Mouse (Mus musculus) ovary, postnatal 36 days (tissue): ENCODE results near the gene Lrrn1.

Experiments used
- DNase-seq: peaks from one replicate; pipeline ENCODE4 v3.0.0; 2022; ENCODE audit warnings: low spot score, mixed read lengths

Gene Lrrn1

GRCm38 (mm10) chr6:107528877-107529864 lies at the start of gene Lrrn1:
Lrrn1 (plus strand) TSS chr6:107529768.
- DNase-seq: peak; percentile 63

DNA sequence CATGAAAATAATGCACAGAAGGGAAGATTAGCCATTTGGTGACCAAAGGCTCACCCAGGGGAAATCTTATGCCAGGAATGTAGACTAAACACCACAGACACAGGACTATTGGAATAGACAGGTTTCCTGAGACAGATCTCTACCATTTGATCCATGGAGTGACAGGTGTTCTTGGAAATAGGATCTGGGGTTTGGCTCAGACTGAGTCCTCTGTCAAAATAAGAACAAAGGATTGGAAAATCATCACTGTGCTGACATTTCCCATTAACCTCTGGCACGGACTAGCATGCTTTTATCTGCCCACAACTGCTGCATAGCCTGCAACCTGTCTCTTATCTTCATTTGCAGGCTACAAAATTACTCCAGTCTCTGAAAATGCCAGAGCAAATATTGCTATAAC lies 35.1 kb upstream of the Lrrn1 start:
- DNase-seq: no peak

DNA sequence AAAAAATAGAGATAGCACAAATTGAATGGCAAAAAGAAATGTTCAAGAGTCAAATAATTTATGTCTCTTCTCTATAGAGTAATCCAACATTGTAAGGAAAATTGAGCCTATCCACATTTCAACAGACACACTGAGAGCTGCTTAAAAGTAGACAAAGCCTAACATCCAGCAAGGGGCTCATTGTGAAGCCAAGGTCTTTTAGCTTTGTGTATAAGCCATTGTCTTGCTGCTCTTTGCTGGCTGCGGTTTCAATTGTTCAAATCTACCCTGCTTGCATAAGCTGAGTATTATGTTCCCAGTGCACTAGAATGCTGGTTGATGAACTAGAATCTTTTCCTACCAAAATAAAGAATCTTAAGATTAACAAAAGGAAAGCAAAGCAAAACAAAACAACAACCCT lies 33.7 kb upstream of the Lrrn1 start:
- DNase-seq: no peak

- no peak for DNase-seq
Measured at GRCm38 (mm10) chr6:107513716-107514115, 15.9 kb upstream of the Lrrn1 start.

GRCm38 (mm10) chr6:107523953-107524352 lies 5.6 kb upstream of the Lrrn1 start:
- no peak for DNase-seq

DNA sequence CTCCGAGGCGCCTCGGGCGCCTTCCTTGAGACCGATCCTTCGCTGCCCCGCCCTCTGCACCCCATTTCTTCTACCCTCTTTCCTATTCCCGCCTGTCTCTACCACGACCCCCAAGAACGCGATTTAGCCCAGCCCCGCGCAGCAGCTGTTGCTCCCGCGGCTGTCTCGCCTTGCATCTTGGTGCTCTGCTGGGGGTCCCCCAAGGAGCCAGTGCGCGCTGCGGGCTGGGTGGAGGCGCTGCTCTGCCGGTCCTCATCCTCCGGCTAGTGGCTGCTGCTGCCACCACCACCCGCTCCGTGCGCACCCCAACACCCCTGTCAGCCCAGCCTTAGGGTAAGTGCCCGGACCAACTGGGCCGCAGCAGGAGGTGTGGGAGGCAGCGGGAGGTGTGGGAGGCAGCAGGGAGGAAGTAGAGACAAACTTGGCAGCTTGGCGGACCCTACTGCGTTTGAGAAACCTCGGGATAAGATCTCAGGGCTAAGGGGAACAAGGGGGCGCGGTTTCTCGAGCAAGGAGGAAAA lies 403 bp downstream of the Lrrn1 start:
- peak; percentile 53 for DNase-seq

- peak; percentile 4 for DNase-seq
Measured at GRCm38 (mm10) chr6:107530621-107531285, 1.2 kb downstream of the Lrrn1 start.

DNA sequence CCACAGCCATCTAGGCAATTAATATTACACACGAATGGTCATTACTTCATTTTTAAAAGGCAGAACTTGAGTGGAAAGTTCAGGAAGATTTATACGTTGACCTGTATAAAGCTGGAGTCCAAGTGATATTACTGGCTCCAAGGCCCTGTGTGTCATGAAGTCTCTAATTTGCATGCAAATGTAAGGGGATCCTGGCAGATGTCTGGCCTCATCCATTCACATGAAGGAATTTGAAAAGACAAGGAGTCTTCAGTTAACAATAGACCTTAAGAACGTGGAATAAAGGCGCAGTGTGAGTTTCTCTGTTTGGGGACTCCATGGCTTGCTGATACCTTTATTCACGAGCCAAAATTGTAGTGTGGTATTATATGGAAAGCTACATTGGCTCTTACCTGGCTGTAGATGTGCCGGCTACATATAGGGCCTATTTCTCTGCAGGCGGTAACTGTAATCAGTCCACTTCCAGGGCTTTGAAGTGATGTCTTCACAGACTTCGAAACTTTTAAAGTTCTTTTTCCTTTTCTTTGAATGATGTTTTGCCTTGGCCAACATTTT lies 2.0 kb downstream of the Lrrn1 start:
- no peak for DNase-seq

DNA sequence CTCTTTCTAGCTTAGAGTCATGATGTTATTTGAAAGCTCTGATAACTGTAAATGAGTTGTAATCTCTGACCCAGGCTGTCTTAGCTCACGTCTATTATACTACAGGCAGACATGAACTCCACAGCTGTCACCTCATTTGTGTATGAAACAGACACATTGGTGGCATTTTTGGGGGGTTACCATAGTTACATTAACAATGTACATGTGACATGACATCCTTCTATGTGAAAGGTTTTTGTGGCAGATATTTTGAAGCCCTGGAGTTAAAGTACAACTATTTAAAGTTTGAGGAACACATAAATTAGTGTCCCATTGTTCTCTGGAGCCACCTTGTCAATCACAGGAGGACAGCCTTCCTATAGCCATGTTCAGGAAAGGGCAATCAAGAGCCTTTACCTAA lies 5.0 kb downstream of the Lrrn1 start:
- DNase-seq: no peak

DNA sequence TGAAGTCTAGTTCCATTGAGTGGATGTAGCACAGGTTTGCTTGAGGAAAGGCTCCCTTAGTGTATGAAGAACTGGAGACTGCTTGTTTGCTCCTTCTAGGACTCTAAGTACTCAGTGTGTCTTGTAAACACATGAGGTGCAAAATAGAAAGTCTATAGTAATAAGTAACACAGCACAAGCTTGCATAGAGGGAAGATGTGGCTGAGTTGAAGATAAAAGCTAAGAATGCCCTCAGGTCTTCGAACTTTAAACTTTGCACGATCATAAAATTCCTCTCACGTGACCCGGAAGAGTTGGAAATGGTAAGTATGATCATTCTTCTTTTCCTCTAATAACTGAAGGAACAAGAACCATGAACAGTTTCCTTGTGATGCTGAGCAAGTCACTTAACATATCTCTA lies 7.1 kb downstream of the Lrrn1 start:
- DNase-seq: no peak

- DNase-seq: no peak
Measured at GRCm38 (mm10) chr6:107541222-107541621, 11.7 kb downstream of the Lrrn1 start.

GRCm38 (mm10) chr6:107541918-107542317 lies 12.3 kb downstream of the Lrrn1 start:
- no peak for DNase-seq

DNA sequence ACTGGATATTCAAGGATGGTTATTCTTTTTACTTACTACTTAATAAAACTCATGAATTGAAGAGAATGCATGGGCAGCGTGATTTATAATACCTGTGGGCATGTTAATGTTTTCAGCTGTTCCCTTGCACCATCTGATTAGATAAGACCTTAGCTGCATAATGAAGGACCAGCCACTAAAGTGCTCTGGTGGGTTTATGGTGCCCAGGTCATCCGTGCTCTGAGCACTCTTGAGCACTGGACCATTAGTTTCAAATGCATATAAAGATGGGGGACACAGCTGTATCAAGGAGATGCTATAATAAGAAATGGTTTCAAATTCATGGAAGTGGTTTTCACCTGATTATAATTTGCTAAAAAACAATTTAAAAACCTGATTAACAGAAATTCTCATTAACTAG lies 16.7 kb downstream of the Lrrn1 start:
- no peak for DNase-seq

DNA sequence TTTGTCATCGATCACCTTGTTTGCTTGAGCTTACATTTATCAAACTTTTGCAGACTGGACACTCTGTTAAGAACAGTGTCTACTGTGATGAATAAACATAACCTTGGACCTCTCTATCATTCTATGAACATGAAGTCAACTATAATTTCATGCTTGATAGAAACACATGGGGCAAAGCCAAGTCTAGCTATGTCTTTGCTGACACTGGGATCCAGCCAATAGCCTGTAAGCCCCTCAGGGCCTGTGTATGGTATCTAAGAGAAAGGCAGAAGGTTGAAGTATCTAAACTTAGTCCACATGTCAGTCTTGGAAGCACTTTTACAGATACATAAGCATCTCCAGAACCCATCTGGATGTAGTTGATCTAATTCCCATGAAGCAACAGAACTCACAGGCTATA lies 22.9 kb downstream of the Lrrn1 start:
- no peak for DNase-seq

GRCm38 (mm10) chr6:107555364-107555763 lies 25.8 kb downstream of the Lrrn1 start:
- DNase-seq: no peak

DNA sequence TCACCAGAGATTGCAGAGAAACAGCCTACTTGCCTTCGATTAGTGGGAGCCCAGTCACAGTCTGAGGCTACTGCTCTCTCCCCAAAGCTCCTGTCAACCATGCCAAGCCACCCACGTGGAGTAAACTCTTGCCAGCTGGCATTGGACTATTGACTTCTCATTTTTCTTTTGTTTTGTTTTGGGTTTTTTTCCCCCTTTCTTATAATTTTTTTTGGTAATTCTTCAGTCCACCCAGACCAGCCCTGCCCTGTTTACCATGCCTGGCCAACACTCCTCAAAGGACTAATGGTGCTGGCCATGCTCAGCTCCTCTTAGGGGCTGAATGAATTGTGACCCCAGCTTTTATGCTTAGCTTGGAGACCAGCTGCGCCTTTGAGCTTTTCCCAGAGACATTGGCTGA lies 27.4 kb downstream of the Lrrn1 start:
- peak; percentile 19 for DNase-seq

- DNase-seq: no peak
Measured at GRCm38 (mm10) chr6:107557806-107558205, 28.2 kb downstream of the Lrrn1 start.

- DNase-seq: no peak
Measured at GRCm38 (mm10) chr6:107562255-107562654, 32.7 kb downstream of the Lrrn1 start.

GRCm38 (mm10) chr6:107566944-107567634 lies 37.5 kb downstream of the Lrrn1 start:
- DNase-seq: peak; percentile 10

- no peak for DNase-seq
Measured at GRCm38 (mm10) chr6:107574561-107574960, 45.0 kb downstream of the Lrrn1 start.

- no peak for DNase-seq
Measured at GRCm38 (mm10) chr6:107575405-107575804, 45.8 kb downstream of the Lrrn1 start.

- DNase-seq: no peak
Measured at GRCm38 (mm10) chr6:107577309-107577708, 47.7 kb downstream of the Lrrn1 start.
